Mouse (Mus musculus): ENCODE measurements around the gene Rab7. TPM values are rescaled to one million over a fixed set of nuclear protein-coding genes. Genes with fewer than 3 reads are reported as not detected.
A peak's percentile ranks its signal among the peaks of the same experiment; 100 is the strongest.

Rab7 gene
- total and polyA plus RNA-seq, 2 experiments, result 69.7 to 134 TPM

DNA sequence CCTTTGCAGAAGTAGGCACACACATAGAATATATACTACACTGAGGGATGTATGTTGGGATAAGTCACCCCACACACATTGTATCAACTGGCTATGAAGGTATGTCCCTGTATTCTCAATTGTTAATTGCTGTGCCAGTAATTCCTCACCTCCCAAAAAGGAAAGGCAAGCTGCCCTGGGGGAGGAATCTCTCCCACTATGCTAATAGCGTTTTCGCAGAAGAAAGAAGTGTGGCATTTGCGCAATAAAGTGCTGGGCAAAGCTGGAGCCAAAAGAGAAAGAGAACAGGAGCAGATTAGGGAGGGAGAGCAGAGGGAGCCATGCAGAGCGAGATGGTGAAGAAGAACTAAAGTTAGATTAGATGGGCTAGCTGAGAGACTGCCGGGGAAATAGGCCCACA is 17.7 kb downstream of the Rab7 start:
- Histone ChIP-seq H3K4me1 (ENCODE audit: control insufficient read depth, insufficient read depth, low read length) (peaks cover 34% of the 10 kb centered on the region), H3K4me3 (ENCODE audit: insufficient read depth, low read depth, low read length) (no peak overlapping the region), H3K27me3 (ENCODE audit: control insufficient read depth, insufficient read depth, low read length) (no peaks in the 10 kb centered on the region), H3K79me2 (ENCODE audit: control insufficient read depth, insufficient read depth, low read length) (peaks cover 69% of the 10 kb centered on the region), H3K36me3 (ENCODE audit: control insufficient read depth, insufficient read depth, low read length) (peaks cover 17% of the 10 kb centered on the region), H3K27ac (replicated peaks; ENCODE audit: insufficient read depth, low read depth, low read length) (peak overlapping the region; percentile 28; the same call in 1 of the 2 replicates), H3K9ac (ENCODE audit: low read depth, low read length) (no peak overlapping the region)
- WGBS, result 21% methylated on average over 5 of the region's 5 CpGs
- peak; percentile 70 for DNase-seq (ENCODE audit: extremely low read depth, low read depth, low spot score)
- no peak for TF ChIP-seq CTCF (IDR thresholded peaks at IDR 0.05; ENCODE audit: low read depth, low read length)
- TF ChIP-seq POLR2A (IDR thresholded peaks at IDR 0.05; ENCODE audit: extremely low read depth, insufficient read depth, low read length), result no peak

DNA sequence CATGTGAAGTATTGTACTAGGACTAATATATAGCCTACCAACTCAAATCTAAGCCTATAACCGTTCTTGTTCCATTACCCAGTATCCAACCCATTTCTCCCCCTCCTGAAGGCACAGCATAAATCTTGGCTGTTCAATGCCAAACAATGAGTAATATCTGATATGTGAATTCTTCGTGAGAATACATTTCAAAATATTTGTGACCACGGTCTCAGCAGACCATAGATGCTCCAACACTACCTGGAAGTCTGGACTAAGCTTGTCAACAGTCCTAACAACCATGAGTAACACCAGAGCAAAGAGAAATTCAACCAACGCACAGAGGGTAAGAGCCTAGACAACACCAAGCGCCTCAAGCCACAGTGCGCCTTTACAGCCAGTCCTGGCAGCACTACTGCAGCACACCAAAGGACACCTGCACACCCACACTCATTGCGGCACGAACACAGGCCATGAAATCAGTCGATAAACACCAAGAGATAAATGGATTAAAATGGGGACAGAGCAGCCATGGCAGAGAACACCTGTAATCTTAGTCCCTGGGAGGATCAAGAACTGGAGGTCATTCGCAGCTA is 21.7 kb downstream of the Rab7 start:
- no peaks in the 10 kb centered on the region for H3K27me3 ChIP-seq (ENCODE audit: control insufficient read depth, insufficient read depth, low read length)
- 60% methylated on average over 10 of the region's 10 CpGs for WGBS
- no peak overlapping the region; the same call in 1 of the 2 replicates for H3K27ac ChIP-seq (replicated peaks; ENCODE audit: insufficient read depth, low read depth, low read length)
- H3K4me3 ChIP-seq (ENCODE audit: insufficient read depth, low read depth, low read length), result no peak overlapping the region
- TF ChIP-seq POLR2A (IDR thresholded peaks at IDR 0.05; ENCODE audit: extremely low read depth, insufficient read depth, low read length) (no peak), CTCF (IDR thresholded peaks at IDR 0.05; ENCODE audit: low read depth, low read length) (no peak)
- peaks cover 62% of the 10 kb centered on the region for H3K79me2 ChIP-seq (ENCODE audit: control insufficient read depth, insufficient read depth, low read length)
- H3K9ac ChIP-seq (ENCODE audit: low read depth, low read length), result no peak overlapping the region
- H3K4me1 ChIP-seq (ENCODE audit: control insufficient read depth, insufficient read depth, low read length), result peaks cover 31% of the 10 kb centered on the region
- peak; percentile 57 for DNase-seq (ENCODE audit: extremely low read depth, low read depth, low spot score)
- peaks cover 13% of the 10 kb centered on the region for H3K36me3 ChIP-seq (ENCODE audit: control insufficient read depth, insufficient read depth, low read length)

- Histone ChIP-seq H3K27ac (replicated peaks; ENCODE audit: insufficient read depth, low read depth, low read length) (no peak overlapping the region), H3K4me3 (ENCODE audit: insufficient read depth, low read depth, low read length) (no peak overlapping the region), H3K4me1 (ENCODE audit: control insufficient read depth, insufficient read depth, low read length) (peaks cover 17% of the 10 kb centered on the region), H3K9ac (ENCODE audit: low read depth, low read length) (no peak overlapping the region), H3K79me2 (ENCODE audit: control insufficient read depth, insufficient read depth, low read length) (peaks cover 58% of the 10 kb centered on the region), H3K36me3 (ENCODE audit: control insufficient read depth, insufficient read depth, low read length) (no peaks in the 10 kb centered on the region), H3K27me3 (ENCODE audit: control insufficient read depth, insufficient read depth, low read length) (no peaks in the 10 kb centered on the region)
- TF ChIP-seq POLR2A (IDR thresholded peaks at IDR 0.05; ENCODE audit: extremely low read depth, insufficient read depth, low read length), result no peak
- no peak for DNase-seq (ENCODE audit: extremely low read depth, low read depth, low spot score)
- 71% methylated on average over 2 of the region's 2 CpGs for WGBS
Observed at GRCm38 (mm10) chr6:88019154-88019553, 25.9 kb downstream of the Rab7 start.

GRCm38 (mm10) chr6:88017821-88018220 is 27.2 kb downstream of the Rab7 start:
- WGBS, result 66% methylated on average over 4 of the region's 4 CpGs
- Histone ChIP-seq H3K4me3 (ENCODE audit: insufficient read depth, low read depth, low read length) (no peak overlapping the region), H3K36me3 (ENCODE audit: control insufficient read depth, insufficient read depth, low read length) (peaks cover 6% of the 10 kb centered on the region), H3K27me3 (ENCODE audit: control insufficient read depth, insufficient read depth, low read length) (no peaks in the 10 kb centered on the region), H3K27ac (replicated peaks; ENCODE audit: insufficient read depth, low read depth, low read length) (no peak overlapping the region), H3K79me2 (ENCODE audit: control insufficient read depth, insufficient read depth, low read length) (peaks cover 48% of the 10 kb centered on the region), H3K9ac (ENCODE audit: low read depth, low read length) (no peak overlapping the region), H3K4me1 (ENCODE audit: control insufficient read depth, insufficient read depth, low read length) (peaks cover 9% of the 10 kb centered on the region)
- TF ChIP-seq CTCF (IDR thresholded peaks at IDR 0.05; ENCODE audit: low read depth, low read length) (no peak), POLR2A (IDR thresholded peaks at IDR 0.05; ENCODE audit: extremely low read depth, insufficient read depth, low read length) (no peak)
- no peak for DNase-seq (ENCODE audit: extremely low read depth, low read depth, low spot score)

DNA sequence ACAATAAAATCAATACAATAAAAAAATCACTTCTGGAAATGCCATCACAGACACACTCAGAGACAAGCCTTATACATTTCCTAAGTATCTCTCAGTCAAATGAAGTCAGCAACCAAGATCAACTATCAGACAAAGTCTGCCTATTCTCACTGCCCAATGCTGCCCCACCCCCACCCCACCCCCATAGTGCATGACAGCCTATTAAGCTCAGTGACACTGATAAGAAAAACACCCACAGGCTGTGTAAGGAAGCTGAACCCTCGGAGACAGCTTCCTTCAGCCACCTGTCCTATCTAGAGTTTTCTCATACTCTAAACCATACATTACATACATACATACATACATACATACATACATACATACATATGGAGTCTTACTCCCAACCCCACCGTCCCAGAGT is 29.3 kb downstream of the Rab7 start:
- no peak for DNase-seq (ENCODE audit: extremely low read depth, low read depth, low spot score)
- H3K27me3 ChIP-seq (ENCODE audit: control insufficient read depth, insufficient read depth, low read length), result no peaks in the 10 kb centered on the region
- TF ChIP-seq CTCF (IDR thresholded peaks at IDR 0.05; ENCODE audit: low read depth, low read length) (no peak), POLR2A (IDR thresholded peaks at IDR 0.05; ENCODE audit: extremely low read depth, insufficient read depth, low read length) (no peak)
- no peak overlapping the region for H3K27ac ChIP-seq (replicated peaks; ENCODE audit: insufficient read depth, low read depth, low read length)
- H3K79me2 ChIP-seq (ENCODE audit: control insufficient read depth, insufficient read depth, low read length), result peaks cover 39% of the 10 kb centered on the region
- 48% methylated on average over 2 of the region's 2 CpGs for WGBS
- H3K9ac ChIP-seq (ENCODE audit: low read depth, low read length), result no peak overlapping the region
- H3K36me3 ChIP-seq (ENCODE audit: control insufficient read depth, insufficient read depth, low read length), result peaks cover 10% of the 10 kb centered on the region
- H3K4me1 ChIP-seq (ENCODE audit: control insufficient read depth, insufficient read depth, low read length), result peaks cover 7% of the 10 kb centered on the region
- no peak overlapping the region for H3K4me3 ChIP-seq (ENCODE audit: insufficient read depth, low read depth, low read length)

DNA sequence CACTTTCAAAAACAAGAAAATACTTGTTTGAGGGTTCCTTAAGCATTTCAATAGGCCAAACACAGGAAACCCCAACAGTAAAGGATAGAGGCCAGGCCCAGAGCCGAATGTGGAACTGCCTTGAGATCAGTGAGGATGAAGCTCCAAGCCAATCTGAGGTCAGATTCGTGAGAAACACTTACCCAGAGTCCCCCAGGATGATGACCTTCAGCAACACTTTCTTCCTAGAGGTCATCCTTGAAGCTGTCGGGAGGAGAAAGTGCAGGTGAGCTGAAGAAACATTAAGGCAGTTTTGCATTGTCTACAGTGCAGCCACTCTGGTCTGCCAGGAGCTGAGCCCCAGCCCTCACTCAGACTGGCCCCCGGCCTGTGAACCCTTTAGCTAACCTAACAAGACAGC is 31.6 kb downstream of the Rab7 start:
- no peak for DNase-seq (ENCODE audit: extremely low read depth, low read depth, low spot score)
- Histone ChIP-seq H3K27me3 (ENCODE audit: control insufficient read depth, insufficient read depth, low read length) (no peaks in the 10 kb centered on the region), H3K79me2 (ENCODE audit: control insufficient read depth, insufficient read depth, low read length) (peaks cover 23% of the 10 kb centered on the region), H3K9ac (ENCODE audit: low read depth, low read length) (no peak overlapping the region), H3K4me3 (ENCODE audit: insufficient read depth, low read depth, low read length) (no peak overlapping the region), H3K27ac (replicated peaks; ENCODE audit: insufficient read depth, low read depth, low read length) (no peak overlapping the region), H3K36me3 (ENCODE audit: control insufficient read depth, insufficient read depth, low read length) (peaks cover 26% of the 10 kb centered on the region), H3K4me1 (ENCODE audit: control insufficient read depth, insufficient read depth, low read length) (peaks cover 4% of the 10 kb centered on the region; the same call in 1 of the 2 replicates)
- WGBS, result 89% methylated on average over 4 of the region's 4 CpGs
- no peak for TF ChIP-seq POLR2A (IDR thresholded peaks at IDR 0.05; ENCODE audit: extremely low read depth, insufficient read depth, low read length)
- TF ChIP-seq CTCF (IDR thresholded peaks at IDR 0.05; ENCODE audit: low read depth, low read length), result no peak
